In genomic region chrX:159910600-159910999, GRCm38 (mm10) we compare ENCODE assay signal across 13 mouse cellular contexts.
DNase-seq lines count a peak whose midpoint lies in the region; ATAC-seq and TF ChIP-seq lines count a peak whose summit lies in the region.
"Had no signal": no experiment of that assay in that cellular context is flagged by ENCODE, and none has a peak within 500 bp of the region (broad histone marks: within the 10 kb centered on the region; RNA-seq: fewer than 3 reads in every experiment).

No protein-coding gene starts in this region.

- H3K79me2 ChIP-seq in MEL (ENCODE audit: control insufficient read depth, insufficient read depth, low read length, poor library complexity) = no peaks in the 10 kb centered on the region

- no peak overlapping the region for H3K4me2 ChIP-seq in intestine, embryonic 16.5 days (ENCODE audit: low read depth, low read length)
- no peak overlapping the region for H3K4me2 ChIP-seq in intestine, postnatal 0 days (replicated peaks; ENCODE audit: low read depth)
- H3K4me2 ChIP-seq: hindbrain, embryonic 14.5 days; midbrain, embryonic 13.5 days had no signal

- H3K4me1 ChIP-seq in intestine, embryonic 16.5 days (ENCODE audit: control insufficient read depth, insufficient read depth, low read length) = no peaks in the 10 kb centered on the region
- no peaks in the 10 kb centered on the region for H3K4me1 ChIP-seq in intestine, postnatal 0 days (replicated peaks; ENCODE audit: control insufficient read depth, insufficient read depth, low read length)
- H3K4me1 ChIP-seq in MEL (ENCODE audit: control insufficient read depth in 1 of 2, insufficient read depth in 2 of 2, low read length in 2 of 2) = peaks cover 31 to 36% of the 10 kb centered on the region in 2 experiments
- H3K4me1 ChIP-seq: midbrain, embryonic 13.5 days had no signal

- peak; percentile 10 for DNase-seq in MEL (ENCODE audit: low read depth, low spot score)
- DNase-seq in lung, postnatal 10 days = peak; percentile 47
- DNase-seq in layer of hippocampus, adult 11-12 months (ENCODE audit: low spot score) = no peak
- DNase-seq: adrenal gland, postnatal 36 days; cerebellum, adult 8-10 months; right cerebral cortex, postnatal 14 days had no signal

- 60% methylated on average over 3 of the region's 3 CpGs for WGBS in intestine, embryonic 16.5 days
- 74% methylated on average over 3 of the region's 3 CpGs for WGBS in intestine, postnatal 0 days

- H3K36me3 ChIP-seq in intestine, embryonic 16.5 days (ENCODE audit: control insufficient read depth, insufficient read depth, low read length) = no peaks in the 10 kb centered on the region
- H3K36me3 ChIP-seq in intestine, postnatal 0 days (ENCODE audit: control insufficient read depth, insufficient read depth) = no peaks in the 10 kb centered on the region
- peaks cover 0 to 44% of the 10 kb centered on the region in 2 experiments; a peak in 3 of 4 replicates for H3K36me3 ChIP-seq in MEL (ENCODE audit: control insufficient read depth in 1 of 2, insufficient read depth in 2 of 2, low read length in 2 of 2)
- H3K36me3 ChIP-seq: midbrain, embryonic 13.5 days had no signal

- TF ChIP-seq EP300 in MEL (IDR thresholded peaks at IDR 0.05; ENCODE audit: low read depth in 1 of 2, low read length in 2 of 2) = no peak

- H3K4me3 ChIP-seq in intestine, embryonic 16.5 days (ENCODE audit: low read length) = no peak overlapping the region
- no peak overlapping the region for H3K4me3 ChIP-seq in intestine, postnatal 0 days (ENCODE audit: low read depth, low read length)
- no peak overlapping the region for H3K4me3 ChIP-seq in MEL (ENCODE audit: control insufficient read depth in 1 of 2, insufficient read depth in 1 of 2, low read depth in 2 of 2, low read length in 2 of 2)
- H3K4me3 ChIP-seq: midbrain, embryonic 13.5 days had no signal

- ATAC-seq in intestine, embryonic 16.5 days = 0 out of 2 replicates have a peak, but pooled peaks have one; percentile 38
- no peak for ATAC-seq in intestine, postnatal 0 days
- ATAC-seq in common myeloid progenitor, adult 5-6 weeks (replicated peaks; ENCODE audit: low read depth, poor library complexity, severe bottlenecking) = 0 out of 2 replicates have a peak, but pooled peaks have one; percentile 7
- ATAC-seq in megakaryocyte-erythroid progenitor cell, adult 5-6 weeks (replicated peaks; ENCODE audit: low FRiP score, low TSS enrichment, poor library complexity, severe bottlenecking) = no peak
- ATAC-seq: midbrain, embryonic 13.5 days; Patski had no signal

- no peak for TF ChIP-seq POLR2A in MEL (IDR thresholded peaks at IDR 0.05; ENCODE audit: control insufficient read depth in 1 of 2, insufficient read depth in 1 of 2, low read depth in 1 of 2, low read length in 2 of 2, poor library complexity in 1 of 2)

- 0 out of 2 replicates have a peak, but pooled peaks cover 3% of the 10 kb centered on the region for H3K27me3 ChIP-seq in intestine, embryonic 16.5 days (replicated peaks; ENCODE audit: control insufficient read depth, insufficient read depth, low read length)
- no peaks in the 10 kb centered on the region for H3K27me3 ChIP-seq in intestine, postnatal 0 days (replicated peaks; ENCODE audit: control insufficient read depth, insufficient read depth, low read length)
- H3K27me3 ChIP-seq in MEL (ENCODE audit: control insufficient read depth in 1 of 2, insufficient read depth in 2 of 2, low read length in 2 of 2) = no peaks in the 10 kb centered on the region

- no peaks in the 10 kb centered on the region for H3K9me3 ChIP-seq in intestine, embryonic 16.5 days (ENCODE audit: control insufficient read depth, low read length)
- H3K9me3 ChIP-seq in intestine, postnatal 0 days (ENCODE audit: control insufficient read depth) = no peaks in the 10 kb centered on the region
- no peaks in the 10 kb centered on the region for H3K9me3 ChIP-seq in MEL (replicated peaks; ENCODE audit: insufficient read depth, low read length)
- H3K9me3 ChIP-seq: midbrain, embryonic 13.5 days had no signal

- H3K27ac ChIP-seq in intestine, embryonic 16.5 days (ENCODE audit: low read length) = no peak overlapping the region
- no peak overlapping the region for H3K27ac ChIP-seq in intestine, postnatal 0 days (ENCODE audit: low read depth, low read length)
- no peak overlapping the region for H3K27ac ChIP-seq in MEL (ENCODE audit: control insufficient read depth, low read depth, low read length)
- H3K27ac ChIP-seq: hindbrain, embryonic 14.5 days; midbrain, embryonic 13.5 days had no signal

- H3K9ac ChIP-seq in intestine, embryonic 16.5 days (ENCODE audit: low read depth, low read length) = no peak overlapping the region
- no peak overlapping the region for H3K9ac ChIP-seq in intestine, postnatal 0 days (ENCODE audit: low read depth, low read length)
- H3K9ac ChIP-seq in MEL (ENCODE audit: control insufficient read depth, low read depth, low read length, poor library complexity, severe bottlenecking) = no peak overlapping the region
- H3K9ac ChIP-seq: hindbrain, embryonic 14.5 days; midbrain, embryonic 13.5 days had no signal

- no peak for TF ChIP-seq RAD21 in MEL (IDR thresholded peaks at IDR 0.05; ENCODE audit: low read depth, low read length)

- TF ChIP-seq CTCF in intestine, postnatal 0 days (IDR thresholded peaks at IDR 0.05; ENCODE audit: low read depth) = no peak
- TF ChIP-seq CTCF in MEL (IDR thresholded peaks at IDR 0.05 in 2 of 3, conservative IDR thresholded peaks at IDR 0.05 in 1 of 3; ENCODE audit: control insufficient read depth in 1 of 3, insufficient read depth in 1 of 3, low read depth in 2 of 3, low read length in 3 of 3, poor library complexity in 1 of 3, severe bottlenecking in 1 of 3) = no peak

TF ChIP-seq in MEL, 35 proteins besides CTCF, POLR2A, EP300 and RAD21:
- TF ChIP-seq TAL1 (IDR thresholded peaks at IDR 0.05; ENCODE audit: low read length) (no peak), NELFE (IDR thresholded peaks at IDR 0.05; ENCODE audit: low read depth, low read length) (no peak), MYC (IDR thresholded peaks at IDR 0.05; ENCODE audit: low read depth, low read length) (no peak), USF1 (IDR thresholded peaks at IDR 0.05; ENCODE audit: low read depth, low read length) (no peak), ZMIZ1 (IDR thresholded peaks at IDR 0.05; ENCODE audit: low read depth, low read length) (no peak)

Comparison
In these comparisons a context has a peak if more than half of its experiments do, and no peak if none do; other contexts are left out.
1. ATAC-seq: peak in intestine, embryonic 16.5 days (single experiment) and common myeloid progenitor, adult 5-6 weeks (single experiment); none in intestine, postnatal 0 days (single experiment) and megakaryocyte-erythroid progenitor cell, adult 5-6 weeks (single experiment).